Mouse (Mus musculus) bone marrow macrophage, adult 2 months (primary cell): Measurements from ENCODE around the gene Sgpp2. TPM values are rescaled to one million over a fixed set of nuclear protein-coding genes. Genes with fewer than 3 reads are reported as not detected.

ENCODE experiments used
- H3K27ac ChIP-seq: 2 replicates; pipeline ENCODE4 v1.5.1; 2012; ENCODE audit warnings: low read depth, low read length; ENCODE audit not compliant: insufficient read depth
- H3K4me1 ChIP-seq: 2 replicates; pipeline ENCODE4 v1.6.1; 2012; ENCODE audit warnings: low read length; ENCODE audit not compliant: control insufficient read depth, insufficient read depth
- H3K4me3 ChIP-seq: 2 replicates; pipeline ENCODE4 v1.5.1; 2012; ENCODE audit warnings: mild to moderate bottlenecking, low read length, moderate library complexity; ENCODE audit not compliant: insufficient read depth
- CTCF ChIP-seq: IDR thresholded peaks from 2 replicates; pipeline ENCODE4 v1.5.1; 2012; ENCODE audit warnings: low read depth, mild to moderate bottlenecking, low read length, moderate library complexity
- POLR2A ChIP-seq: IDR thresholded peaks from 2 replicates; pipeline ENCODE4 v1.6.1; 2012; ENCODE audit warnings: mild to moderate bottlenecking, low read depth, low read length, borderline replicate concordance
- polyA plus RNA-seq: library from polyadenylated mRNA; stranded (reverse); fragments of >200 nt; gene quantifications from 2 replicates; pipeline ENCODE4 v1.2.4, GENCODE M21; 2012; ENCODE audit not compliant: missing spikeins, insufficient read depth, insufficient read length

Gene Sgpp2
- polyA plus RNA-seq, 1 experiment, result not detected

- no peaks in the 10 kb centered on the region for H3K4me1 ChIP-seq
- H3K4me3 ChIP-seq, result no peak overlapping the region
- H3K27ac ChIP-seq, result no peak overlapping the region
- TF ChIP-seq POLR2A, result no peak
- TF ChIP-seq CTCF, result no peak
Measured at GRCm38 (mm10) chr1:78330620-78331158, 20.5 kb downstream of the Sgpp2 start.

GRCm38 (mm10) chr1:78337726-78338125 is 27.6 kb downstream of the Sgpp2 start:
- Histone ChIP-seq H3K27ac (no peak overlapping the region), H3K4me1 (no peaks in the 10 kb centered on the region), H3K4me3 (no peak overlapping the region)
- TF ChIP-seq CTCF, result no peak
- no peak for TF ChIP-seq POLR2A

- Histone ChIP-seq H3K27ac (no peak overlapping the region), H3K4me3 (no peak overlapping the region), H3K4me1 (no peaks in the 10 kb centered on the region)
- TF ChIP-seq CTCF (no peak), POLR2A (no peak)
Measured at GRCm38 (mm10) chr1:78338212-78338611, 28.1 kb downstream of the Sgpp2 start.

- no peak overlapping the region for H3K27ac ChIP-seq
- no peak overlapping the region for H3K4me3 ChIP-seq
- H3K4me1 ChIP-seq, result no peaks in the 10 kb centered on the region
- TF ChIP-seq CTCF (no peak), POLR2A (no peak)
Measured at GRCm38 (mm10) chr1:78339941-78340340, 29.8 kb downstream of the Sgpp2 start.

GRCm38 (mm10) chr1:78340584-78340983 is 30.4 kb downstream of the Sgpp2 start:
- no peaks in the 10 kb centered on the region for H3K4me1 ChIP-seq
- H3K4me3 ChIP-seq, result no peak overlapping the region
- TF ChIP-seq CTCF (no peak), POLR2A (no peak)
- H3K27ac ChIP-seq, result no peak overlapping the region

GRCm38 (mm10) chr1:78347317-78347806 is 37.2 kb downstream of the Sgpp2 start:
- no peak for TF ChIP-seq CTCF
- no peak for TF ChIP-seq POLR2A
- Histone ChIP-seq H3K27ac (no peak overlapping the region), H3K4me1 (no peaks in the 10 kb centered on the region), H3K4me3 (no peak overlapping the region)

GRCm38 (mm10) chr1:78349219-78349618 is 39.1 kb downstream of the Sgpp2 start:
- TF ChIP-seq CTCF (no peak), POLR2A (no peak)
- H3K4me1 ChIP-seq, result no peaks in the 10 kb centered on the region
- H3K27ac ChIP-seq, result no peak overlapping the region
- no peak overlapping the region for H3K4me3 ChIP-seq

- Histone ChIP-seq H3K4me1 (no peaks in the 10 kb centered on the region), H3K4me3 (no peak overlapping the region), H3K27ac (no peak overlapping the region)
- TF ChIP-seq POLR2A (no peak), CTCF (no peak)
Measured at GRCm38 (mm10) chr1:78353254-78353653, 43.1 kb downstream of the Sgpp2 start.

GRCm38 (mm10) chr1:78355123-78355522 is 45.0 kb downstream of the Sgpp2 start:
- no peak overlapping the region for H3K27ac ChIP-seq
- H3K4me3 ChIP-seq, result no peak overlapping the region
- no peak for TF ChIP-seq CTCF
- H3K4me1 ChIP-seq, result no peaks in the 10 kb centered on the region

- TF ChIP-seq CTCF, result no peak
- no peak for TF ChIP-seq POLR2A
- no peaks in the 10 kb centered on the region for H3K4me1 ChIP-seq
- no peak overlapping the region for H3K27ac ChIP-seq
- H3K4me3 ChIP-seq, result no peak overlapping the region
Measured at GRCm38 (mm10) chr1:78357415-78357814, 47.3 kb downstream of the Sgpp2 start.

GRCm38 (mm10) chr1:78357868-78358267 is 47.7 kb downstream of the Sgpp2 start:
- Histone ChIP-seq H3K4me3 (no peak overlapping the region), H3K27ac (no peak overlapping the region), H3K4me1 (no peaks in the 10 kb centered on the region)
- TF ChIP-seq POLR2A, result no peak
- no peak for TF ChIP-seq CTCF
